Mouse (Mus musculus) stomach, embryonic 15.5 days (tissue): ENCODE measurements around the gene Ssh2. TPM values are rescaled to one million over a fixed set of nuclear protein-coding genes. Genes with fewer than 3 reads are reported as not detected.
"Not testable (repeated sequence)": the region's sequence is repeated elsewhere in the genome, so short reads cannot be mapped to it uniquely, and the experiment has no call there.

Source experiments
- ATAC-seq: fragments of 200-750 bp; cut with Nextera tagmentation; 2 replicates; pipeline ENCODE4 v1.8.0; 2017; ENCODE audit warnings: low read depth, moderate number of reproducible peaks, moderate TSS enrichment; ENCODE audit not compliant: insufficient read depth, low FRiP score
- H3K27ac ChIP-seq: fragments of 300-500 bp; sonication (generic); 2 replicates; pipeline ENCODE4 v1.5.1; 2015; ENCODE audit warnings: mild to moderate bottlenecking, inconsistent platforms
- H3K27me3 ChIP-seq: fragments of 300-500 bp; sonication (generic); replicated peaks from 2 replicates; pipeline ENCODE4 v1.6.1; 2015; ENCODE audit warnings: inconsistent platforms
- H3K36me3 ChIP-seq: fragments of 300-500 bp; sonication (generic); 2 replicates; pipeline ENCODE4 v1.6.1; 2015; ENCODE audit warnings: inconsistent platforms
- H3K4me1 ChIP-seq: fragments of 300-500 bp; sonication (generic); 2 replicates; pipeline ENCODE4 v1.6.1; 2015; ENCODE audit warnings: inconsistent platforms
- H3K4me2 ChIP-seq: fragments of 300-500 bp; sonication (generic); 2 replicates; pipeline ENCODE4 v1.6.1; 2015; ENCODE audit warnings: mild to moderate bottlenecking, inconsistent platforms
- H3K4me3 ChIP-seq: fragments of 300-500 bp; sonication (generic); replicated peaks from 2 replicates; pipeline ENCODE4 v1.5.1; 2015; ENCODE audit warnings: inconsistent platforms
- H3K9ac ChIP-seq: fragments of 300-500 bp; sonication (generic); 2 replicates; pipeline ENCODE4 v1.6.1; 2015; ENCODE audit warnings: inconsistent platforms
- H3K9me3 ChIP-seq: fragments of 300-500 bp; sonication (generic); 2 replicates; pipeline ENCODE4 v1.6.1; 2016; ENCODE audit warnings: inconsistent platforms
- WGBS: fragments of 180-500 bp; shearing (Covaris S2); methylation state at CpG from one replicate; pipeline ENCODE4 v1.1.7; 2015; 5-methylcytosine and 5-hydroxymethylcytosine counted together
- polyA plus RNA-seq: library from polyadenylated mRNA; unstranded; fragments of >200 nt; fragmentation: Nextera tagmentation; extraction: Ambion mirVana; gene quantifications from 2 replicates; pipeline ENCODE4 v1.2.1, GENCODE M21; 2015

Ssh2 gene
- polyA plus RNA-seq, 1 experiment from 2014 or later, result 6.9 TPM

DNA sequence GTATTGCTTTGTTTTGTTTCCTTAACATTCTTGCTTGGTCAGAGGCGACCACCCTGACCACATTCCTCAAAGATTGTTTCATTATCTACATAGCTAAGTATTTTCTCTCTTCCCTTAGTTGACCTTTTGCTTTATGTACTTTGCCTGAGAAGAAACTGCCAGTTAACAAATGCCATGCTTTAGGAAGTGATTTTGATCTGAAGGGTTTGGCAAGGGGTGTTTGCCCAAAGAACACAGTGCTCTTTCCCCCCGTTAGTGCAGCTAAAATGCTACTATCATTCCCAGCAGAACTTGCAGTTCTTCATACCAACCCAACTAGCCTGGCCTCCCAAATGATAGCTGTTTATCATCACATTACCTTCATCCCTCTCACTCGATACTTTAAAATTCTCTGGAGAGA lies 168.1 kb downstream of the Ssh2 start:
- no peaks in the 10 kb centered on the region for H3K4me1 ChIP-seq
- no peaks in the 10 kb centered on the region for H3K36me3 ChIP-seq
- no peak overlapping the region for H3K4me3 ChIP-seq
- no peaks in the 10 kb centered on the region for H3K9me3 ChIP-seq
- no peak overlapping the region for H3K4me2 ChIP-seq
- WGBS, result 50% methylated on average over 3 of the region's 3 CpGs
- no peaks in the 10 kb centered on the region for H3K27me3 ChIP-seq
- H3K27ac ChIP-seq, result no peak overlapping the region
- no peak overlapping the region for H3K9ac ChIP-seq
- ATAC-seq, result no peak

DNA sequence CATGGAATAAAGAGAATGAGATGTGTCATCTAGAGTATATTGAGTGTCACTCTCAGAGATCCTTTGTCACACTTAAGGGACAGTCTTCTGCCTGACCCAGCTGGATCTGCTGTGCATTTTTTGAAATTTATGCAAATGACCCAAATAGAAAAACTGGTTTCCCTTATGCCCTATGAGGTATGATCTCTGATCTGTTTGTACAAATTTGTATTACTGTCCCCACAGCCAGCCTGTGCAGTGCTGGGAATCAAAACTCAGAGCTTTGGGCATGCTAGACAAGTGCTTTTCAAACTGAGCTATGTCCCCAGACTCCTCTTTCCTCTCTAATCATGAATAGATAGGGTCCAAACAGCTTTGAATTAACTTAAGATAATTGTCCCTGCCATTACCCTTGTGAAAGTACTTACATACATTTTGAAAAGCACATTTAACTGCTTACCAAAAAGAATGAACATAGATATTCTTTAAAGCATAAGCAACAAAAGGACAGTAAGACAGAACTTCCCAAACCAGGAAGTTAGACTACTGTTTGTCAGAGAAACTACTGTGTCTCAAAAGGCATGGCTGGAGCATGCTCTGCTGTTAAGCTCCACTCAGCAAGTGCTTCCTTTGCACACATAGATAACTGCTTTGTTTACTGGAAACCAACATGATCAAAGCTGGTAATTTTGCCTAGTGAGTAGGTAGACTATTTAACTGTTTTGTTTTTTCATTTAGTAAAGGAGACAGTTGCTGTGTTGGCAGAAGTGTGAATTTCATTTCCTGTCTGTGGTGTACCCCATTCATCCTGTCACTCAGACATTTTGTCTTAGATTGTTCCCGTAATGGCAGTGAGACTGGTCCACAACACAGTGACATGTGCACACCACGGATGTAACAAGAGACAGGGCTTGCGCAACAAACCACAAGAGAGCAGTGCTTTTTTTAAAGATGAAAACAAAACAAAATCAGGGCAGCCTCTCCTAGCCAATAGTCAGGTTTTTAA lies 169.9 kb downstream of the Ssh2 start:
- no peak overlapping the region for H3K27ac ChIP-seq
- H3K9ac ChIP-seq, result no peak overlapping the region
- no peaks in the 10 kb centered on the region for H3K27me3 ChIP-seq
- no peaks in the 10 kb centered on the region for H3K9me3 ChIP-seq
- no peaks in the 10 kb centered on the region for H3K4me1 ChIP-seq
- no peak for ATAC-seq
- whole genome bisulfite sequencing, result 46% methylated on average over 3 of the region's 3 CpGs
- H3K4me3 ChIP-seq, result no peak overlapping the region
- H3K4me2 ChIP-seq, result no peak overlapping the region
- H3K36me3 ChIP-seq, result no peaks in the 10 kb centered on the region

DNA sequence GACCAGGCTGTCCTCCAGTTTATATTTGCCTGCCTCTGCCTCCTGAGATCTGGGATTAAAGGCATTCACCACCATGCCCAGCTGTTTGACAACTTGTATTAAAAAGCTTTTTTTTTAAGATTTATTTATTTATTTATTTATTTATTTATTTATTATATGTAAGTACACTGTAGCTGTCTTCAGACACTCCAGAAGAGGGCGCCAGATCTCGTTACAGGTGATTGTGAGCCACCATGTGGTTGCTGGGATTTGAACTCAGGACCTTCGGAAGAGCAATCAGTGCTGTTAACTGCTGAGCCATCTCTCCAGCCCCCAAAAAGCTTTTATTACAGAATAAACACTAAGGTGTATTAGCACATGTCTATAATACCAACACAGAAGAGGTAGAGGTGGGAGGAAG lies 172.1 kb downstream of the Ssh2 start:
- not testable (repeated sequence) for H3K27ac ChIP-seq, H3K4me3 ChIP-seq, H3K27me3 ChIP-seq, H3K4me2 ChIP-seq, H3K36me3 ChIP-seq, H3K9ac ChIP-seq, ATAC-seq, H3K4me1 ChIP-seq, H3K9me3 ChIP-seq
- 84% methylated on average over 3 of the region's 3 CpGs for WGBS

DNA sequence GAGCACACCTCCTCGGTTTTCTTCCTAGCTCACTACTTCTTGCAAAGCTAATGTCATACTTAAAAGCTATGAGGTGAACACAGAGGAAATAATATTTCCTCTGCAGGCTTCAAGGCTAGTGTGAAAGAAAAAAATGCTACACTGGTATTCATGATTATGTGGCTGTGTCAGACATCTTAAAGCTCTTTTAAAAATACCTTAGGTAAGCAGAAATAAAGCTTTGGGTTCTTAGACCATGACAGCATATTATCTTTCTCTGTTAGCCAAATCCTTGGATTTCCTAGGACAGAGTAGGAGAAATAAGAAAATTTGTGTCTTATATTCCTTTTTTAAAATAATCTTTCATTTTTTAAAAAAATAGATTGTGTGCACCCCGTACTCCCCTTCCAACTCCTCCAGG lies 179.5 kb downstream of the Ssh2 start:
- Histone ChIP-seq H3K4me1 (no peaks in the 10 kb centered on the region), H3K4me3 (no peak overlapping the region), H3K4me2 (no peak overlapping the region), H3K36me3 (no peaks in the 10 kb centered on the region), H3K9ac (no peak overlapping the region), H3K27me3 (no peaks in the 10 kb centered on the region), H3K9me3 (no peaks in the 10 kb centered on the region), H3K27ac (no peak overlapping the region)
- ATAC-seq, result no peak
- WGBS, result 68% methylated on average over 2 of the region's 2 CpGs

DNA sequence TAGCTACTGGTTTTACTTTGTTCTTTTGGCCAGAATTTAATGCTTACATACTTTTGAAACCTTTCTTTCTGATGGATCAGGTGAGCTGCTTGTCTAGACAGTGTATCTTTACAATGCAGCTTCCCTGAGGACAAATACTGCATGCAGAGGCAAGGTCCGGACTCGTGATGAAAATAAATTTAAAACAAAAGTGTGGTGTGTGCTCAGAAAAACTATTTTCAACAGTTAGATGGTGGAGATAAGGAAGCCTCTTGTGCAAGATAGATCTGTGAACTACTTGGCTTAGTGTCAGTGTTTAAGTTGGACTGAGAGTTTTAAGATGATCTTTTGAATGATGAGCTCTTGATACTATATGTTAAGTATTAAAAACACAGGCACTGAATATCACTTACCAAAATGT lies 186.4 kb downstream of the Ssh2 start:
- no peak for ATAC-seq
- no peaks in the 10 kb centered on the region for H3K4me1 ChIP-seq
- H3K9me3 ChIP-seq, result no peaks in the 10 kb centered on the region
- no peaks in the 10 kb centered on the region for H3K36me3 ChIP-seq
- WGBS, result 63% methylated on average over 2 of the region's 2 CpGs
- H3K27ac ChIP-seq, result no peak overlapping the region
- no peak overlapping the region for H3K4me2 ChIP-seq
- no peak overlapping the region for H3K4me3 ChIP-seq
- no peak overlapping the region for H3K9ac ChIP-seq
- H3K27me3 ChIP-seq, result no peaks in the 10 kb centered on the region

DNA sequence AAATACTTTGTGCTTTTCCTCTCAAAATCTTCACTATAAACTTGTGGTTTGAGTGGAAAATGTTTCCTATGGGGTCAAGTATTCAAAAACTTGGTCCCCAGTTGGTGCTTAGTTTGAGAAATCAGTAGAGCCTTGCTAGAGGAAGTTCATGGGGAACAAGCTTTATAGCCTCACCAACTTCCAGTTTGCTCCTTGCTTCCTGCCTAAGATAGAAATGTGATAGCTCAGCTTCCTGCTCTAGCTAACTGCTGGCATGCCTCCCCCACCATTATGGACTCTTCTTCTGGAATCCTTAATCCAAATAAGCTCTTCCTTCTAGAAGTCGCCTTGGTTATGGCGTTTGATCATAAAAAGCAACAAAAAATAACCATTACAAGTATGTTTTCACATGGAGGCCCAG lies 190.2 kb downstream of the Ssh2 start:
- no peak overlapping the region for H3K4me3 ChIP-seq
- H3K4me1 ChIP-seq, result no peaks in the 10 kb centered on the region
- no peak for ATAC-seq
- no peaks in the 10 kb centered on the region for H3K27me3 ChIP-seq
- WGBS, result 83% methylated on average over 2 of the region's 2 CpGs
- no peaks in the 10 kb centered on the region for H3K36me3 ChIP-seq
- no peak overlapping the region for H3K27ac ChIP-seq
- H3K9me3 ChIP-seq, result no peaks in the 10 kb centered on the region
- no peak overlapping the region for H3K4me2 ChIP-seq
- H3K9ac ChIP-seq, result no peak overlapping the region

DNA sequence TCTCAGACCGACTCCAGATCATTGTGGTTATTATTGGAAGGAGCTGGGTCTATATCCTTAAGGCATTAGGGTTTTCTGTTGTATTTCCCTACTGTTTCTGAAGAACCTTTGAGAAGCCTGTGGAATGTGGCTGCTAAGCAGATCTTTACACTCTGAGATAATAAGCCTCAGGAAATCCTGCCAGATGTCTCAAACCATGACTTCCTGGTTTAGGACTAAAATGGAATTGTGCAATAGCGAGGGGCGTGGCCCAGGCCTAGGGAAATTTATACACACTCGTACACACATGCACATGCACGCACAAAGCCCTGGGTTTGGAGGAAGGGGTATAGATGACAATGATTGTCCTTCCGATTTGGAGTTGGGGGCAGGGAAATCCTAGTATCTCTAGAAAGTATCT lies 193.8 kb downstream of the Ssh2 start:
- WGBS, result 79% methylated on average over 6 of the region's 6 CpGs

DNA sequence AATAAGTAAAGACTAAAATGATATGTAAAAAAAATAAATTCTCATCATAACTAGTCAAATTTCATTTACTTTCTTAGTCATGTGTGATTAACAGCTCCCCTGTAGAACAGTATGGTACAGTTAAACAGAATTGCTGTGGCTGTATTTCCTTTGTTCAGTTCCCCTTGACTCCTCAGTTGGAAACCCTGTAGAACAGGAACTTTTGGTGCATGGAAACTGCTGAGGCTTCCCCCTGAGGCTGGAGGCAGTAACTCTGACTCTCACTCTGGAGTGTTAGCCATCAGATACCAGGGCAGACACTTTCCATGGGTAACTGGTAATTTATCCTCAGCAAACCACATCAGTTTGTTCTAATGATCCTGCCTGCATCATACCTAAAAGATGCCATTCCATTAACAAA lies 195.2 kb downstream of the Ssh2 start:
- H3K4me2 ChIP-seq, result no peak overlapping the region
- H3K9me3 ChIP-seq, result no peaks in the 10 kb centered on the region
- no peak for ATAC-seq
- H3K4me3 ChIP-seq, result no peak overlapping the region
- H3K4me1 ChIP-seq, result no peaks in the 10 kb centered on the region
- H3K27me3 ChIP-seq, result no peaks in the 10 kb centered on the region
- no peak overlapping the region for H3K27ac ChIP-seq
- H3K36me3 ChIP-seq, result no peaks in the 10 kb centered on the region
- H3K9ac ChIP-seq, result no peak overlapping the region

More for the DNA sequence above, 193.8 kb downstream of the Ssh2 start:
- no peak for ATAC-seq
- Histone ChIP-seq H3K27ac (peak overlapping the region; percentile 19; the same call in 1 of the 2 replicates), H3K4me2 (no peak overlapping the region), H3K9ac (no peak overlapping the region), H3K27me3 (no peaks in the 10 kb centered on the region), H3K9me3 (no peaks in the 10 kb centered on the region), H3K4me3 (no peak overlapping the region), H3K4me1 (no peaks in the 10 kb centered on the region), H3K36me3 (no peaks in the 10 kb centered on the region)

DNA sequence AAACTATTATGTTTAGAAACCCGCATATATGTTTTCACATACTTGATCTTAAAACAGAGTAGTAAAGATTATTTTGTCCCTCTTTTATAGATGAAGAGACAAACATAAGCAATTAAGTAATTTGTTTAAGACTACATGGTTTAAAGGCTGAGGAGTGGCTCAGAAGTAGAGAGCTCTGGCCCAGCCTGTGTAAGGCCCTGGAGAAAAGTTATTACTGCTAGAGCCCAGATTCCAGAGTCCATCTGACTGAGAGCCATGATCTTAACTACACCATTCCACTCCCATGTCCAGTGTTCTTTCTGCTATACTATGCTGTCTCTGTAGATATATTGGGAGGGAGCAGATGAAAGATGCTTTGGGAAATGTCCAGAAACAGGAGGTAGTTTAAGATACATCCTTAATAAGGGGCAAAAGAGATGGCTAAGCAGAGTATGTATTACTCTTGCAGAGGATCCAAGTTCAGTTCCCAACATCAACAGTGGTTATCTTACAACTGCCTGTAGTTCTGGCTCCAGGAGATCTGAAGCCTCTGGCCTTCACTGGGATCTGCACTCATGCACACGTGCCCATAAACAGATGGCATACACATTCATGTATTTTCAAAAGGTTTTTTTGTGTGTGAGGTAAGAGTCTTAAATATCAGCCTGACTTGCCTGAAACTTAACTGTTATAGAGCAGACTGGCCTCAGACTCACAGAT lies 198.2 kb downstream of the Ssh2 start:
- Histone ChIP-seq H3K36me3 (no peaks in the 10 kb centered on the region), H3K4me2 (no peak overlapping the region), H3K9ac (no peak overlapping the region), H3K27me3 (no peaks in the 10 kb centered on the region), H3K4me3 (no peak overlapping the region), H3K9me3 (no peaks in the 10 kb centered on the region), H3K27ac (0 out of 2 replicates have a peak overlapping the region, but pooled peaks have one; percentile 7), H3K4me1 (no peaks in the 10 kb centered on the region)
- ATAC-seq, result no peak
- WGBS, result 76% methylated on average over 2 of the region's 2 CpGs

DNA sequence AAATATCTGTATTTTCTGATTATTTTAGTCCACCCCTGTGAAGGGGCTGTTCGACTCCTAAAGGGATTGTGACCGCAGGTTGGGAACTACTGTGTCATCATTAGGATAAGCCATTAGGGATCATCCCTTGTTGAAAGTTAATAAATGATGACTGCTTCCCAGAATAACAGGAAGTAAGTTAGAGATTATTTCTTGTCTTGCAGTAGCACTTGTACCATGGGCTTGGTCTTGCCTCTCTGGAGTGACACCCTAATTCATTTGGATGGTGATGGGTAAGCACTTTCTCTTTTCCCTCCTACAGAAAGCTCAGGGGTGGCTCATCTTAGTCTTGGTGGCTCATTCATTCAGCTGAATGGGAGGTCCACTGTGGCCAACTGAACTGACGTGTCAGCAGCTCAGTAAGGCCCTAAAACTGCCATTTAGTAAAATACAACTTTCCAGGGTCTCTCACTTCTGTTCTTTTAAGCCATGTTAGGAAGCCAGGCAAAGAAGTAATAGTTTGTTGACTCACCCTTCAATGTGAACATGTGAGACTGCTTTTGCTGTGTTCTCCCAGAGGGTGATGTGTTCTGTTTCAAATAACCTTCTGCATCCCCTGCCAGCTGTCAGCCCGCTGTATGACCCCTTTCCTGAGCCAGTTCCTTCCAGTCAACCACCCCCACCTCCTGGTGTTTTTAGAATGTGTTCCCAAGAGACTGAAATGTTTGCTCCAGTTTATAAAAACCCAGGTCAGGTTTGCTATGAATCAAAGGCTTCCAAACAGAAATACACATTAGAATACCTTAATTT lies 200.3 kb downstream of the Ssh2 start:
- Histone ChIP-seq H3K27ac (no peak overlapping the region), H3K4me1 (no peaks in the 10 kb centered on the region), H3K9me3 (no peaks in the 10 kb centered on the region), H3K9ac (no peak overlapping the region), H3K4me2 (no peak overlapping the region), H3K4me3 (no peak overlapping the region), H3K36me3 (no peaks in the 10 kb centered on the region), H3K27me3 (no peaks in the 10 kb centered on the region)
- WGBS, result 73% methylated on average over 4 of the region's 4 CpGs
- no peak for ATAC-seq

DNA sequence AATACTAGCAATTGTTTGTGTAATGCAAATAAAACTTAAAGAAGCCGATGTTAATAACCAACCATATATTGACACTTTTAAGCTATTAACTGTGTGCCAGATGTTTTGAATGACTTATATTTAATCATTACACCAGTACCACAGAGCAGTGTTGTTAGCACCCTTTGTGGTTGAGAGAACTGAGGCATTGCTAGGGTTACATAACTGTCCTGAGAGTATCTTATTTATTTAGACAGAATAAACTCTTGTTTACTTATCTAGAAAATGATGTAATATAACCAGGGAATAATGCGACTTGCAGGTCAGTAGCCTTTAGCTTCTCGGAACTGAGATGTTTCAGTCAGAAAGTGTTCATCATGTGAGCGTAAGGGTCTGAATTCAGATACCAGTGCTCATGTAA lies 201.9 kb downstream of the Ssh2 start:
- Histone ChIP-seq H3K9ac (no peak overlapping the region), H3K27me3 (no peaks in the 10 kb centered on the region), H3K36me3 (no peaks in the 10 kb centered on the region), H3K4me2 (no peak overlapping the region), H3K27ac (no peak overlapping the region), H3K4me3 (no peak overlapping the region), H3K4me1 (no peaks in the 10 kb centered on the region), H3K9me3 (no peaks in the 10 kb centered on the region)
- no peak for ATAC-seq
- WGBS, result 78% methylated on average over 4 of the region's 4 CpGs
